Mouse (Mus musculus) CH12.LX (cell line): ENCODE data around the gene Dennd5b. TPM values are rescaled to one million over a fixed set of nuclear protein-coding genes. Genes with fewer than 3 reads are reported as not detected.

Experiments used
- DNase-seq: peaks from one replicate; pipeline ENCODE4 v3.0.0-alpha.2; 2013; ENCODE audit errors: extremely low read depth
- H3K27ac ChIP-seq: 2 replicates; pipeline ENCODE4 v1.5.1; 2012; ENCODE audit warnings: low read depth, mild to moderate bottlenecking, control low read depth, moderate library complexity; ENCODE audit not compliant: insufficient read depth
- H3K27me3 ChIP-seq: replicated peaks from 2 replicates; pipeline ENCODE3; 2012; ENCODE audit warnings: inconsistent platforms
- H3K36me3 ChIP-seq, 2 experiments: replicated peaks in 1 of 2; 2 replicates each; pipeline versions ENCODE3 to v1.6.1; 2012; ENCODE audit warnings: inconsistent platforms in 1 of 2, low read length in 1 of 2, mild to moderate bottlenecking in 1 of 2, mixed read lengths in 1 of 2, moderate library complexity in 1 of 2; ENCODE audit not compliant: control insufficient read depth in 1 of 2, insufficient read depth in 1 of 2
- H3K4me1 ChIP-seq, 2 experiments: 2 replicates each; pipeline ENCODE4 v1.6.1; 2012; ENCODE audit warnings: inconsistent platforms in 1 of 2, moderate library complexity in 1 of 2; ENCODE audit not compliant: insufficient read depth in 2 of 2, control insufficient read depth in 1 of 2
- H3K4me2 ChIP-seq: 2 replicates; pipeline ENCODE4 v1.6.1; 2012; ENCODE audit warnings: low read depth, mild to moderate bottlenecking, control low read depth; ENCODE audit not compliant: poor library complexity, insufficient read depth, severe bottlenecking
- H3K4me3 ChIP-seq, 3 experiments: fragments of 150-350 bp in 1 of 3; sonication (generic) in 1 of 3; replicated peaks in 1 of 3; 2 replicates each; pipeline versions ENCODE3 to v1.5.1; 2011 to 2012; ENCODE audit warnings: low read depth in 2 of 3, low read length in 2 of 3, mild to moderate bottlenecking in 2 of 3, moderate library complexity in 2 of 3, control low read depth in 1 of 3, improper control_type of control experiment in 1 of 3, inconsistent platforms in 1 of 3, mixed read lengths in 1 of 3; ENCODE audit not compliant: poor library complexity in 1 of 3
- H3K79me2 ChIP-seq: replicated peaks from 2 replicates; pipeline ENCODE4 v1.6.1; 2012; ENCODE audit warnings: mild to moderate bottlenecking, moderate library complexity; ENCODE audit not compliant: control insufficient read depth, poor library complexity, insufficient read depth, severe bottlenecking; ENCODE audit errors: extremely low read depth
- H3K9ac ChIP-seq: 2 replicates; pipeline ENCODE4 v1.6.1; 2012; ENCODE audit warnings: low read depth, mild to moderate bottlenecking, control low read depth, moderate library complexity; ENCODE audit not compliant: insufficient read depth
- H3K9me3 ChIP-seq: replicated peaks from 2 replicates; pipeline ENCODE3; 2012; ENCODE audit warnings: low read length, inconsistent platforms, mixed read lengths
- BHLHE40 ChIP-seq: IDR thresholded peaks from 2 replicates; pipeline ENCODE4 v1.6.1; 2011; ENCODE audit warnings: mild to moderate bottlenecking, low read depth, low read length, improper control_type of control experiment
- ELF1 ChIP-seq: IDR thresholded peaks from 2 replicates; pipeline ENCODE4 v1.6.1; 2014; ENCODE audit warnings: low read depth, mild to moderate bottlenecking, inconsistent platforms, low read length, improper control_type of control experiment
- EP300 ChIP-seq: IDR thresholded peaks from 2 replicates; pipeline ENCODE4 v1.6.1; 2011; ENCODE audit warnings: low read length, improper control_type of control experiment
- HCFC1 ChIP-seq: IDR thresholded peaks from 2 replicates; pipeline ENCODE4 v1.6.1; 2012; ENCODE audit warnings: low read depth, mild to moderate bottlenecking, inconsistent platforms, low read length, improper control_type of control experiment
- IRF4 ChIP-seq: IDR thresholded peaks from 2 replicates; pipeline ENCODE4 v1.6.1; 2014; ENCODE audit warnings: low read depth, mild to moderate bottlenecking, inconsistent platforms, low read length, improper control_type of control experiment
- JUND ChIP-seq: conservative IDR thresholded peaks from 2 replicates; pipeline ENCODE4 v1.6.1; 2011; ENCODE audit warnings: low read depth, low read length, improper control_type of control experiment
- KAT2A ChIP-seq: IDR thresholded peaks from 2 replicates; pipeline ENCODE4 v1.6.1; 2012; ENCODE audit warnings: low read length, improper control_type of control experiment, inconsistent platforms; ENCODE audit not compliant: insufficient replicate concordance
- MAFK ChIP-seq: IDR thresholded peaks from 2 replicates; pipeline ENCODE4 v1.6.1; 2011; ENCODE audit warnings: low read length, improper control_type of control experiment; ENCODE audit not compliant: insufficient replicate concordance
- MAZ ChIP-seq: IDR thresholded peaks from 2 replicates; pipeline ENCODE4 v1.6.1; 2012; ENCODE audit warnings: low read depth, mild to moderate bottlenecking, inconsistent platforms, low read length, improper control_type of control experiment, moderate library complexity
- MXI1 ChIP-seq: IDR thresholded peaks from 2 replicates; pipeline ENCODE4 v1.6.1; 2011; ENCODE audit warnings: mild to moderate bottlenecking, low read depth, low read length, improper control_type of control experiment
- MYC ChIP-seq: IDR thresholded peaks from 2 replicates; pipeline ENCODE4 v1.6.1; 2011; ENCODE audit warnings: low read depth, mild to moderate bottlenecking, improper control_type of control experiment, low read length
- NRF1 ChIP-seq: IDR thresholded peaks from 2 replicates; pipeline ENCODE4 v1.6.1; 2014; ENCODE audit warnings: low read depth, mild to moderate bottlenecking, inconsistent platforms, low read length, improper control_type of control experiment, moderate library complexity
- PAX5 ChIP-seq: IDR thresholded peaks from 2 replicates; pipeline ENCODE4 v1.6.1; 2012; ENCODE audit warnings: low read length, inconsistent platforms, mixed read lengths
- POLR2AphosphoS2 ChIP-seq: IDR thresholded peaks from 2 replicates; pipeline ENCODE4 v1.6.1; 2011; ENCODE audit warnings: low read depth, low read length, improper control_type of control experiment
- RCOR1 ChIP-seq: conservative IDR thresholded peaks from 2 replicates; pipeline ENCODE4 v1.6.1; 2012; ENCODE audit warnings: low read depth, mild to moderate bottlenecking, inconsistent platforms, low read length, improper control_type of control experiment
- SIN3A ChIP-seq: IDR thresholded peaks from 2 replicates; pipeline ENCODE4 v1.6.1; 2012; ENCODE audit warnings: low read length, improper control_type of control experiment, inconsistent platforms
- TCF12 ChIP-seq: IDR thresholded peaks from 2 replicates; pipeline ENCODE4 v1.6.1; 2014; ENCODE audit warnings: low read depth, mild to moderate bottlenecking, inconsistent platforms, low read length, improper control_type of control experiment
- UBTF ChIP-seq: IDR thresholded peaks from 2 replicates; pipeline ENCODE4 v1.6.1; 2012; ENCODE audit warnings: low read depth, mild to moderate bottlenecking, inconsistent platforms, low read length, improper control_type of control experiment, moderate library complexity
- ZC3H11A ChIP-seq: IDR thresholded peaks from 2 replicates; pipeline ENCODE4 v1.6.1; 2012; ENCODE audit warnings: low read depth, mild to moderate bottlenecking, inconsistent platforms, low read length, improper control_type of control experiment
- ZMIZ1 ChIP-seq: IDR thresholded peaks from 2 replicates; pipeline ENCODE4 v1.6.1; 2012; ENCODE audit warnings: low read depth, mild to moderate bottlenecking, inconsistent platforms, low read length, improper control_type of control experiment
- ZNF384 ChIP-seq: IDR thresholded peaks from 2 replicates; pipeline ENCODE4 v1.6.1; 2012; ENCODE audit warnings: low read depth, low read length, improper control_type of control experiment, inconsistent platforms
- dilution Hi-C: fragments of 300-500 bp; cut with MboI; formaldehyde crosslinking; loops from 2 replicates; pipeline ENCODE4 v1.14.3; 2020; ENCODE audit warnings: low sequenced_read_pairs; ENCODE audit not compliant: extremely low pct_unique_long_range_greater_than_20kb, extremely low pct_ligation_motif_present
- in situ Hi-C: fragments of 300-500 bp; cut with MboI; formaldehyde crosslinking; loops from 3 replicates; pipeline ENCODE4 v1.14.3; 2019; ENCODE audit warnings: low sequenced_read_pairs, low pct_ligation_motif_present, low pct_unique_long_range_greater_than_20kb, mixed read lengths
- polyA plus RNA-seq: library from polyadenylated mRNA; unstranded; fragments of >175 nt; gene quantifications from 2 replicates; pipeline ENCODE4 v1.2.1, GENCODE M21; 2012; ENCODE audit warnings: low read depth; ENCODE audit not compliant: insufficient read length
- total RNA-seq, 2 experiments: library from RNA; depleted of rRNA; stranded (reverse); fragments of 300-350 nt in 1 of 2; fragments of >200 nt in 1 of 2; gene quantifications; 2 replicates each; pipeline ENCODE4 v1.2.3; 2012 to 2014

Dennd5b gene
- total and polyA plus RNA-seq, 3 experiments, result 1.6 to 3.1 (median 2.2) TPM

- Histone ChIP-seq H3K9ac (no peak within 1 kb of the TSS), H3K4me2 (peak within 1 kb of the TSS; percentile 75; the same call in 1 of the 2 replicates)
- dilution Hi-C loops, result no loop called here
- TF ChIP-seq ZMIZ1 (no peak), NRF1 (no peak), UBTF (no peak), HCFC1 (no peak), RCOR1 (no peak), PAX5 (no peak), MYC (no peak)
- TF ChIP-seq, all 38 proteins: peak for 0
- Histone ChIP-seq H3K27ac (no peak within 1 kb of the TSS), H3K9me3 (peaks cover 2% of the 10 kb centered on the region), H3K36me3 (peaks cover 0 to 14% of the 10 kb centered on the region in 2 experiments), H3K4me1 (peaks cover 10 to 25% of the 10 kb centered on the region in 2 experiments; a peak in 3 of 4 replicates), H3K79me2 (0 out of 2 replicates have a peak, but pooled peaks cover 1% of the 10 kb centered on the region), H3K4me3 (no peak within 1 kb of the TSS), H3K27me3 (no peaks in the 10 kb centered on the region)
- no peak for DNase-seq
- in situ Hi-C loops, result no loop called here
Measured at GRCm38 (mm10) chr6:149139471-149139870, 38.0 kb upstream of the Dennd5b start, which contains the start of gene Etfbkmt. TSS of gene Etfbkmt (plus strand) at chr6:149139849.

GRCm38 (mm10) chr6:149139011-149139410, 37.5 kb upstream of the Dennd5b start:
- TF ChIP-seq TCF12 (peak; percentile 28; the same call in 1 of the 2 replicates), EP300 (peak; percentile 53), IRF4 (peak; percentile 83), ELF1 (peak; percentile 29; the same call in 1 of the 2 replicates), SIN3A (no peak)
- TF ChIP-seq, all 38 proteins: peak for 4
- H3K4me1 ChIP-seq, result peaks cover 10 to 25% of the 10 kb centered on the region in 2 experiments; a peak in 3 of 4 replicates
- no peak overlapping the region for H3K9ac ChIP-seq
- H3K27ac ChIP-seq, result no peak overlapping the region
- dilution Hi-C loops (no loop called here), in situ Hi-C loops (no loop called here)
- DNase-seq, result peak; percentile 53
- no peaks in the 10 kb centered on the region for H3K27me3 ChIP-seq
- no peak overlapping the region for H3K4me2 ChIP-seq
- 0 out of 2 replicates have a peak, but pooled peaks cover 1% of the 10 kb centered on the region for H3K79me2 ChIP-seq
- H3K36me3 ChIP-seq, result peaks cover 0 to 9% of the 10 kb centered on the region in 2 experiments
- no peak overlapping the region for H3K4me3 ChIP-seq
- H3K9me3 ChIP-seq, result peaks cover 2% of the 10 kb centered on the region

- peaks cover 8 to 23% of the 10 kb centered on the region in 2 experiments; a peak in 3 of 4 replicates for H3K4me1 ChIP-seq
- no peak for TF ChIP-seq MYC
- TF ChIP-seq BHLHE40, result no peak
- TF ChIP-seq POLR2AphosphoS2, result no peak
- TF ChIP-seq MAZ, result no peak
- no peak for TF ChIP-seq UBTF
- TF ChIP-seq ZNF384, result no peak
- TF ChIP-seq JUND, result no peak
- no peak for TF ChIP-seq MAFK
- no peak for TF ChIP-seq MXI1
- TF ChIP-seq KAT2A, result no peak
- no peak for TF ChIP-seq ZC3H11A
- no peak for TF ChIP-seq ELF1
- TF ChIP-seq ZMIZ1, result no peak
- in situ Hi-C loops (no loop called here), dilution Hi-C loops (no loop called here)
- no peak overlapping the region for H3K27ac ChIP-seq
- no peaks in the 10 kb centered on the region for H3K27me3 ChIP-seq
- H3K36me3 ChIP-seq, result peaks cover 0 to 4% of the 10 kb centered on the region in 2 experiments
- H3K9ac ChIP-seq, result no peak overlapping the region
- no peak overlapping the region for H3K4me2 ChIP-seq
- no peak for DNase-seq
- no peak overlapping the region for H3K4me3 ChIP-seq
- no peaks in the 10 kb centered on the region for H3K79me2 ChIP-seq
- H3K9me3 ChIP-seq, result peaks cover 2% of the 10 kb centered on the region
Measured at GRCm38 (mm10) chr6:149137936-149138335, 36.5 kb upstream of the Dennd5b start.
